Mouse (Mus musculus): ENCODE measurements at regions not wholly inside any gene's neighbourhood (a gene's known extent, or its start where the extent isn't known, plus 50 kb on each side); places are given as distances from the start of the nearest gene placed in this dataset.

DNA sequence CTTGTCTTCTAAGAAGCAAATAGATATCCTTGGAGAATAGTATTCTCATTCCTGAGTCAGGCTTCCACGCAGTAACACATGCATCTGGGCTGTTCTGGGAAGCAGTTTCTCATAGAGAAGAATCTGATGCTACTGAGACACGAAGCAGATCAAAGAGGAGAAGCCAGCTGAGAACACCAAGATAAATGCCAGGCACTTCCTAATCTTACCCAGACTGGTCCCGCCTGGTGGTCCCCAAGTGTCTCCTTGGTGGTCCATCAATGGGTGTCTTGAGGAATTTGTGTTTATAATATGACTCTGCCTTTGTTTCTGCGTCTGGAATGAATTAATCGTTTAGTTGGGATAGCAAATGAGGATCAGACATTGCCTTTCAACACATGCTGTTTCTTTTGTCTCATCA is 120.5 kb upstream of the Gm9747 start:
- no peaks in the 10 kb centered on the region for H3K9me3 ChIP-seq (ENCODE audit: control insufficient read depth, insufficient read depth, low read depth, low read length)
- H3K9ac ChIP-seq (ENCODE audit: insufficient read depth, low read depth, low read length, poor library complexity, severe bottlenecking) = no peak overlapping the region
- TF ChIP-seq MAFK (IDR thresholded peaks at IDR 0.05; ENCODE audit: insufficient read depth, low read depth, low read length) (no peak), ZNF384 (IDR thresholded peaks at IDR 0.05; ENCODE audit: low read depth, low read length) (no peak), HCFC1 (IDR thresholded peaks at IDR 0.05; ENCODE audit: borderline replicate concordance, insufficient read depth, low read length) (no peak), ZC3H11A (IDR thresholded peaks at IDR 0.05; ENCODE audit: borderline replicate concordance, low read depth, low read length) (no peak), CHD2 (IDR thresholded peaks at IDR 0.05; ENCODE audit: low read depth, low read length) (no peak)
- no peak for DNase-seq (ENCODE audit: low read depth, low spot score)
- in situ Hi-C loops (cut with MboI; ENCODE audit: low sequenced_read_pairs in 2 of 2, unreplicated experiment in 2 of 2) = no loop called here
- H3K4me3 ChIP-seq (ENCODE audit: insufficient read depth in 1 of 2, low read depth in 1 of 2, low read length in 2 of 2, poor library complexity in 1 of 2, severe bottlenecking in 1 of 2) = no peak overlapping the region
- no peaks in the 10 kb centered on the region for H3K36me3 ChIP-seq (ENCODE audit: control insufficient read depth, insufficient read depth, low read length, poor library complexity, severe bottlenecking)
- H3K27ac ChIP-seq (ENCODE audit: insufficient read depth, low read depth, low read length, poor library complexity, severe bottlenecking) = no peak overlapping the region
- H3K4me1 ChIP-seq (ENCODE audit: control insufficient read depth in 2 of 2, insufficient read depth in 2 of 2, low read length in 2 of 2, poor library complexity in 1 of 2) = no peaks in the 10 kb centered on the region

DNA sequence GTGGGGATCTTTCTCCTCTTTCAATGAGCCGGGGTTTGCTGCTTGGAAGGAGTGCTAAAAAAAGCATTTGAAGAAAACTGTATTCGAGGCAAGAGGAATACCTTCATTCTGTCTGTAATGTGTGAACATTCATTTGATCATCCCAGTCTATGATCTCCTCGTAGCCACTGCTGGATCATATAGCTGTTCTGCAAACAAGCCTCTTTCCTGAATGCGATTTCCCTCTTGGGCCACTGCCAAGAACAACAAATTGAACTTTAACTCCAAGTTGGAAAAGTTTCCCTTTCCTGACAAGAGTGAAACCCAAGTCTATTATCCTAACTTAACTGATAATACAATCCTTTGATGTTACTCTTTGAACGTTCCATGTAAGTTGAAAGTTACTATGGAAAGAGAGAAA is 108.4 kb upstream of the Gm9747 start:
- Histone ChIP-seq H3K4me3 (ENCODE audit: insufficient read depth in 1 of 2, low read depth in 1 of 2, low read length in 2 of 2, poor library complexity in 1 of 2, severe bottlenecking in 1 of 2) (no peak overlapping the region), H3K4me1 (ENCODE audit: control insufficient read depth in 2 of 2, insufficient read depth in 2 of 2, low read length in 2 of 2, poor library complexity in 1 of 2) (no peaks in the 10 kb centered on the region), H3K9ac (ENCODE audit: insufficient read depth, low read depth, low read length, poor library complexity, severe bottlenecking) (no peak overlapping the region), H3K36me3 (ENCODE audit: control insufficient read depth, insufficient read depth, low read length, poor library complexity, severe bottlenecking) (no peaks in the 10 kb centered on the region), H3K27ac (ENCODE audit: insufficient read depth, low read depth, low read length, poor library complexity, severe bottlenecking) (no peak overlapping the region), H3K9me3 (ENCODE audit: control insufficient read depth, insufficient read depth, low read depth, low read length) (no peaks in the 10 kb centered on the region)
- in situ Hi-C loops (cut with MboI; ENCODE audit: low sequenced_read_pairs in 2 of 2, unreplicated experiment in 2 of 2) = no loop called here
- DNase-seq (ENCODE audit: low read depth, low spot score) = no peak
- TF ChIP-seq ZC3H11A (IDR thresholded peaks at IDR 0.05; ENCODE audit: borderline replicate concordance, low read depth, low read length) (no peak), MAFK (IDR thresholded peaks at IDR 0.05; ENCODE audit: insufficient read depth, low read depth, low read length) (no peak)

DNA sequence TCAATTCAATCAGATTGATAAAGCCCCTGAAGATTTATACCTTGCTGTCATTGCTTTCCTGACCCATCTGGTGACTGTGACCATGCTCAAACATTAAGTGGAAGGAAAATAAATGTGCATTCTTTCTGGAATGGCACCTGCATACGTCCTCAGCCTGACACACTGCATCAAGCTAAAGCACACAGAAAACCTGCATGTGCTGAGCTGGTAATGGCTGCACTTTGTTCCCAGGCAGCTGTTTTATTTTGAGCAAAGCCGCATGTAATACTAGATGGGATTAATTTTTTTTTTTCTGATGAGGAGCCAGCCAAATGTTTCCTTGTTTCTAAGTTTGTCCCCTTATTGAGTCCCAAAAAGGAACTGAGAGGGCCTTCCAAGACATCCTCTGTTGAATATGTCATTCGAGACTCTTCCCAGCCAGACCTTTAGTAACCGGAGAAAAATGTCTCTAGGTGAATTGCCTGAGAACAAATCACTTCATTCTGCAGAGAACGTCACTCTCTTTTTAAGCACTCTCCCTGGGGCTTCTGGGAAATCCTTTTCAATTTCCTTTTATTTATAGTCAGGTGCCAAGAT is 103.1 kb upstream of the Gm9747 start:
- H3K27ac ChIP-seq (ENCODE audit: insufficient read depth, low read depth, low read length, poor library complexity, severe bottlenecking) = no peak overlapping the region

DNA sequence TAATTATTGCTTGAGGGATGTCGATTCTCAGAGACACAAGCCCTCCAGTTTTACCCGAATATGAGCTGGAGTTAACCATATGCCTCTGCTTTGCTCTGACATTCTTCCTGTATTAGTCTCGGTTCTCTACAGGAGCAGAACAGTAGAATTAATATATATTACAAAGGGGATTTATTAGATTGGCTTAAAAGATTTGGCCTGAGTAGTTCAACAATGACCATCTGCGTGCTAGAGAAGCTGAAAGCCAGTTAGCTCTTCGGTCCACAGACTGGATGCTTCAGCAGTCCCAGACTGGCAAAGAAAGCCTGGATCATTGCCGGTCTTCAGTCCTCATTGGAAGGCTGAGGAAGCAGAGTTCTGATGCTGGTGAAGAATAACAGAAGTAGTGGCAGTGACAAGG is 100.4 kb upstream of the Gm9747 start:
- TF ChIP-seq CHD2 (IDR thresholded peaks at IDR 0.05; ENCODE audit: low read depth, low read length) = no peak
- no peak for TF ChIP-seq ZNF384 (IDR thresholded peaks at IDR 0.05; ENCODE audit: low read depth, low read length)
- TF ChIP-seq HCFC1 (IDR thresholded peaks at IDR 0.05; ENCODE audit: borderline replicate concordance, insufficient read depth, low read length) = no peak
- TF ChIP-seq ZC3H11A (IDR thresholded peaks at IDR 0.05; ENCODE audit: borderline replicate concordance, low read depth, low read length) = no peak
- TF ChIP-seq MAFK (IDR thresholded peaks at IDR 0.05; ENCODE audit: insufficient read depth, low read depth, low read length) = no peak
- no peak overlapping the region for H3K27ac ChIP-seq (ENCODE audit: insufficient read depth, low read depth, low read length, poor library complexity, severe bottlenecking)
- H3K9me3 ChIP-seq (ENCODE audit: control insufficient read depth, insufficient read depth, low read depth, low read length) = no peaks in the 10 kb centered on the region

More for the DNA sequence above, 103.1 kb upstream of the Gm9747 start:
- no peaks in the 10 kb centered on the region for H3K9me3 ChIP-seq (ENCODE audit: control insufficient read depth, insufficient read depth, low read depth, low read length)
- no peak overlapping the region for H3K9ac ChIP-seq (ENCODE audit: insufficient read depth, low read depth, low read length, poor library complexity, severe bottlenecking)
- no peak overlapping the region for H3K4me3 ChIP-seq (ENCODE audit: insufficient read depth in 1 of 2, low read depth in 1 of 2, low read length in 2 of 2, poor library complexity in 1 of 2, severe bottlenecking in 1 of 2)
- H3K36me3 ChIP-seq (ENCODE audit: control insufficient read depth, insufficient read depth, low read length, poor library complexity, severe bottlenecking) = no peaks in the 10 kb centered on the region
- no peak for TF ChIP-seq MAFK (IDR thresholded peaks at IDR 0.05; ENCODE audit: insufficient read depth, low read depth, low read length)
- TF ChIP-seq ZC3H11A (IDR thresholded peaks at IDR 0.05; ENCODE audit: borderline replicate concordance, low read depth, low read length) = no peak
- no peak for TF ChIP-seq HCFC1 (IDR thresholded peaks at IDR 0.05; ENCODE audit: borderline replicate concordance, insufficient read depth, low read length)
- TF ChIP-seq ZNF384 (IDR thresholded peaks at IDR 0.05; ENCODE audit: low read depth, low read length) = no peak
- no peak for TF ChIP-seq CHD2 (IDR thresholded peaks at IDR 0.05; ENCODE audit: low read depth, low read length)
- no peaks in the 10 kb centered on the region for H3K4me1 ChIP-seq (ENCODE audit: control insufficient read depth in 2 of 2, insufficient read depth in 2 of 2, low read length in 2 of 2, poor library complexity in 1 of 2)
- DNase-seq (ENCODE audit: low read depth, low spot score) = no peak
- in situ Hi-C loops (cut with MboI; ENCODE audit: low sequenced_read_pairs in 2 of 2, unreplicated experiment in 2 of 2) = no loop called here

DNA sequence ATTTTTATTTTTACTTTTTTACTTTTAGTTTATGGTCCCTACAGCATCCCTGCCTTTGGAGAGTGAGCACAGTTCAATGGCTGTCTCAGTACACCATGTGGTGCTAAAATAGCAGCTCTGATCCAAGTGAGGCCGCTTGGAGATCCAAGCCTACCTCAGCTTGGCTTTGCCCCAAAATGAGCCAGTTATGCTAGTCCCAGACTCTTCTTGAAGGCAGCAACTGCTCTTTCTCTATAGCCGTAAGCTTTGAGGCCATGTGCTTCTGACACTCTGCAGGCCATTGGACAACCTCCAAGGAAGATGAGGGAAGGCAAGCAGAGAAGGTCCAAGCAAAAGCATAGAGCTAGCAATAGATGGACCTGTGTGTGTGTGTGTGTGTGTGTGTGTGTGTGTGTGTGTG is 98.0 kb upstream of the Gm9747 start:
- in situ Hi-C loops (cut with MboI; ENCODE audit: low sequenced_read_pairs in 2 of 2, unreplicated experiment in 2 of 2) = no loop called here
- Histone ChIP-seq H3K9me3 (ENCODE audit: control insufficient read depth, insufficient read depth, low read depth, low read length) (no peaks in the 10 kb centered on the region), H3K36me3 (ENCODE audit: control insufficient read depth, insufficient read depth, low read length, poor library complexity, severe bottlenecking) (no peaks in the 10 kb centered on the region), H3K27ac (ENCODE audit: insufficient read depth, low read depth, low read length, poor library complexity, severe bottlenecking) (no peak overlapping the region), H3K4me1 (ENCODE audit: control insufficient read depth in 2 of 2, insufficient read depth in 2 of 2, low read length in 2 of 2, poor library complexity in 1 of 2) (no peaks in the 10 kb centered on the region), H3K9ac (ENCODE audit: insufficient read depth, low read depth, low read length, poor library complexity, severe bottlenecking) (no peak overlapping the region), H3K4me3 (ENCODE audit: insufficient read depth in 1 of 2, low read depth in 1 of 2, low read length in 2 of 2, poor library complexity in 1 of 2, severe bottlenecking in 1 of 2) (no peak overlapping the region)
- no peak for DNase-seq (ENCODE audit: low read depth, low spot score)
- TF ChIP-seq ZC3H11A (IDR thresholded peaks at IDR 0.05; ENCODE audit: borderline replicate concordance, low read depth, low read length) (no peak), CHD2 (IDR thresholded peaks at IDR 0.05; ENCODE audit: low read depth, low read length) (no peak), ZNF384 (IDR thresholded peaks at IDR 0.05; ENCODE audit: low read depth, low read length) (no peak), MAFK (IDR thresholded peaks at IDR 0.05; ENCODE audit: insufficient read depth, low read depth, low read length) (no peak), HCFC1 (IDR thresholded peaks at IDR 0.05; ENCODE audit: borderline replicate concordance, insufficient read depth, low read length) (no peak)

More for the DNA sequence above, 100.4 kb upstream of the Gm9747 start:
- no peak for DNase-seq (ENCODE audit: low read depth, low spot score)
- in situ Hi-C loops (cut with MboI; ENCODE audit: low sequenced_read_pairs in 2 of 2, unreplicated experiment in 2 of 2) = no loop called here
- Histone ChIP-seq H3K9ac (ENCODE audit: insufficient read depth, low read depth, low read length, poor library complexity, severe bottlenecking) (no peak overlapping the region), H3K4me1 (ENCODE audit: control insufficient read depth in 2 of 2, insufficient read depth in 2 of 2, low read length in 2 of 2, poor library complexity in 1 of 2) (no peaks in the 10 kb centered on the region), H3K36me3 (ENCODE audit: control insufficient read depth, insufficient read depth, low read length, poor library complexity, severe bottlenecking) (no peaks in the 10 kb centered on the region), H3K4me3 (ENCODE audit: insufficient read depth in 1 of 2, low read depth in 1 of 2, low read length in 2 of 2, poor library complexity in 1 of 2, severe bottlenecking in 1 of 2) (no peak overlapping the region)
